Mouse (Mus musculus) adrenal gland, postnatal 25 days (tissue): ENCODE data around the gene Glra1. TPM values are rescaled to one million over a fixed set of nuclear protein-coding genes. Genes with fewer than 3 reads are reported as not detected.
"Not testable (repeated sequence)": the region's sequence is repeated elsewhere in the genome, so short reads cannot be mapped to it uniquely, and the experiment has no call there.

Source experiments
- DNase-seq: peaks from one replicate; pipeline ENCODE4 v3.0.0; 2021; ENCODE audit warnings: mixed read lengths
- long read RNA-seq: library from polyadenylated mRNA; stranded (forward); transcript quantifications from one replicate; pipeline ENCODE4 v2.0.0, GENCODE M21; 2021
- total RNA-seq: library from RNA; stranded (reverse); gene quantifications from 2 replicates; pipeline ENCODE4 v1.2.3, GENCODE M21; 2021

Glra1 gene
- not detected in 2 replicates for total RNA-seq
- long read RNA-seq: 0 reads

GRCm38 (mm10) chr11:55607808-55608523 is at the start of gene Glra1:
TSS of gene Glra1 (minus strand) at chr11:55608198.
- DNase-seq: peak; percentile 77

GRCm38 (mm10) chr11:55636961-55637360 is 29.0 kb upstream of the Glra1 start:
- DNase-seq: no peak

GRCm38 (mm10) chr11:55633901-55634300 is 25.9 kb upstream of the Glra1 start:
- DNase-seq: no peak

GRCm38 (mm10) chr11:55614631-55615030 is 6.6 kb upstream of the Glra1 start:
- not testable (repeated sequence) for DNase-seq

GRCm38 (mm10) chr11:55608524-55608920 is 524 bp upstream of the Glra1 start:
- no peak for DNase-seq

- DNase-seq: no peak
Measured at GRCm38 (mm10) chr11:55607066-55607807, 761 bp downstream of the Glra1 start.

GRCm38 (mm10) chr11:55601447-55602065 is 6.4 kb downstream of the Glra1 start:
- no peak for DNase-seq

GRCm38 (mm10) chr11:55595726-55596125 is 12.3 kb downstream of the Glra1 start:
- no peak for DNase-seq

GRCm38 (mm10) chr11:55594411-55594810 is 13.6 kb downstream of the Glra1 start:
- DNase-seq: no peak

- DNase-seq: no peak
Measured at GRCm38 (mm10) chr11:55591194-55591593, 16.8 kb downstream of the Glra1 start.

GRCm38 (mm10) chr11:55589376-55590167 is 18.4 kb downstream of the Glra1 start:
- DNase-seq: no peak

- peak; percentile 38 for DNase-seq
Measured at GRCm38 (mm10) chr11:55574397-55574796, 33.6 kb downstream of the Glra1 start.

GRCm38 (mm10) chr11:55571144-55571543 is 36.9 kb downstream of the Glra1 start:
- DNase-seq: peak; percentile 42

- no peak for DNase-seq
Measured at GRCm38 (mm10) chr11:55566309-55567099, 41.5 kb downstream of the Glra1 start.

GRCm38 (mm10) chr11:55545690-55546089 is 62.3 kb downstream of the Glra1 start:
- DNase-seq: no peak

GRCm38 (mm10) chr11:55542671-55543070 is 65.3 kb downstream of the Glra1 start:
- no peak for DNase-seq

GRCm38 (mm10) chr11:55542128-55542527 is 65.9 kb downstream of the Glra1 start:
- no peak for DNase-seq

GRCm38 (mm10) chr11:55534766-55535165 is 73.2 kb downstream of the Glra1 start:
- no peak for DNase-seq

- peak; percentile 34 for DNase-seq
Measured at GRCm38 (mm10) chr11:55533378-55533777, 74.6 kb downstream of the Glra1 start.

GRCm38 (mm10) chr11:55530741-55531140 is 77.3 kb downstream of the Glra1 start:
- DNase-seq: no peak
